Mouse (Mus musculus) C2C12 (cell line): ENCODE measurements around the gene Neurl2. TPM values are rescaled to one million over a fixed set of nuclear protein-coding genes. Genes with fewer than 3 reads are reported as not detected.

Source experiments
- H3K27me3 ChIP-seq: one replicate; pipeline ENCODE4 v1.6.1; 2011; ENCODE audit not compliant: control insufficient read depth, insufficient read depth, insufficient read length
- H3K36me3 ChIP-seq: one replicate; pipeline ENCODE4 v1.6.1; 2011; ENCODE audit not compliant: control insufficient read depth, insufficient read depth
- H3K4me3 ChIP-seq: one replicate; pipeline ENCODE4 v1.5.1; 2011; ENCODE audit warnings: mild to moderate bottlenecking, control low read depth; ENCODE audit not compliant: poor library complexity, insufficient read depth, severe bottlenecking
- H3K79me2 ChIP-seq: one replicate; pipeline ENCODE4 v1.6.1; 2011; ENCODE audit not compliant: control insufficient read depth, insufficient read depth
- H3K79me3 ChIP-seq: one replicate; pipeline ENCODE4 v1.6.1; 2011; ENCODE audit warnings: low read depth, control low read depth
- H3ac ChIP-seq: one replicate; pipeline ENCODE3; 2011; ENCODE audit warnings: low read depth; ENCODE audit not compliant: control insufficient read depth, insufficient read length
- CEBPB ChIP-seq: IDR thresholded peaks from one replicate; pipeline ENCODE4 v1.6.1; 2011; ENCODE audit warnings: low read depth, mild to moderate bottlenecking, control low read depth, moderate library complexity
- CTCF ChIP-seq: IDR thresholded peaks from one replicate; pipeline ENCODE4 v1.5.1; 2011; ENCODE audit not compliant: control insufficient read depth, insufficient read depth, insufficient read length
- FOSL1 ChIP-seq: IDR thresholded peaks from one replicate; pipeline ENCODE4 v1.8.0; 2011; ENCODE audit warnings: mild to moderate bottlenecking, low read length; ENCODE audit not compliant: poor library complexity, insufficient read depth, severe bottlenecking
- MAX ChIP-seq: IDR thresholded peaks from one replicate; pipeline ENCODE4 v1.6.1; 2011; ENCODE audit warnings: mild to moderate bottlenecking, control low read depth
- MYOD1 ChIP-seq: IDR thresholded peaks from one replicate; pipeline ENCODE4 v1.6.1; 2011; ENCODE audit warnings: low read depth; ENCODE audit not compliant: control insufficient read depth, insufficient read length
- MYOG ChIP-seq: IDR thresholded peaks from one replicate; pipeline ENCODE4 v1.6.1; 2011; ENCODE audit not compliant: control insufficient read depth, insufficient read length; ENCODE audit errors: extremely low read depth
- USF1 ChIP-seq: IDR thresholded peaks from one replicate; pipeline ENCODE4 v1.6.1; 2011; ENCODE audit warnings: low read depth, mild to moderate bottlenecking, control low read depth, moderate library complexity
- polyA plus RNA-seq: library from polyadenylated mRNA; unstranded; fragments of >200 nt; fragmentation: generic; extraction: Trizol; gene quantifications from one replicate; pipeline ENCODE4 v1.2.1, GENCODE M21; 2012; ENCODE audit warnings: missing spikeins

The Neurl2 gene
- polyA plus RNA-seq, 1 experiment = 11.3 TPM

- Histone ChIP-seq H3K79me2 (no peaks in the 10 kb centered on the region), H3K36me3 (no peaks in the 10 kb centered on the region), H3ac (no peak overlapping the region), H3K4me3 (no peak overlapping the region), H3K27me3 (no peaks in the 10 kb centered on the region), H3K79me3 (no peaks in the 10 kb centered on the region)
- TF ChIP-seq FOSL1 = no peak
- TF ChIP-seq CEBPB = no peak
- no peak for TF ChIP-seq USF1
- TF ChIP-seq MYOG = no peak
- TF ChIP-seq MAX = no peak
- TF ChIP-seq MYOD1 = no peak
- no peak for TF ChIP-seq CTCF
Measured at GRCm38 (mm10) chr2:164813557-164813956, 19.7 kb downstream of the Neurl2 start.

- peaks cover 22% of the 10 kb centered on the region for H3K79me3 ChIP-seq
- no peak overlapping the region for H3ac ChIP-seq
- H3K79me2 ChIP-seq = peaks cover 43% of the 10 kb centered on the region
- H3K27me3 ChIP-seq = no peaks in the 10 kb centered on the region
- TF ChIP-seq CEBPB = no peak
- TF ChIP-seq MYOD1 = no peak
- no peak for TF ChIP-seq USF1
- no peak for TF ChIP-seq CTCF
- no peak for TF ChIP-seq MAX
- TF ChIP-seq MYOG = no peak
- TF ChIP-seq FOSL1 = no peak
- H3K36me3 ChIP-seq = peaks cover 1% of the 10 kb centered on the region
- no peak overlapping the region for H3K4me3 ChIP-seq
Measured at GRCm38 (mm10) chr2:164806614-164807013, 26.6 kb downstream of the Neurl2 start.

GRCm38 (mm10) chr2:164805332-164805718 is 27.9 kb downstream of the Neurl2 start:
- Histone ChIP-seq H3ac (peak overlapping the region; percentile 81), H3K36me3 (peaks cover 13% of the 10 kb centered on the region), H3K79me2 (peaks cover 48% of the 10 kb centered on the region), H3K79me3 (peaks cover 22% of the 10 kb centered on the region), H3K27me3 (no peaks in the 10 kb centered on the region), H3K4me3 (peak overlapping the region; percentile 94)
- TF ChIP-seq MAX (peak; percentile 52), FOSL1 (no peak), MYOD1 (no peak), USF1 (no peak)

- Histone ChIP-seq H3ac (peak within 1 kb of the TSS; percentile 81), H3K36me3 (peaks cover 19% of the 10 kb centered on the region), H3K79me3 (peaks cover 22% of the 10 kb centered on the region), H3K79me2 (peaks cover 48% of the 10 kb centered on the region), H3K4me3 (peak within 1 kb of the TSS; percentile 94), H3K27me3 (no peaks in the 10 kb centered on the region)
- TF ChIP-seq MYOG (no peak), USF1 (no peak), FOSL1 (no peak), MAX (no peak), CEBPB (no peak), CTCF (no peak), MYOD1 (no peak)
Measured at GRCm38 (mm10) chr2:164804533-164805331, 28.5 kb downstream of the Neurl2 start, which contains the start of the genes Acot8 and Zswim3. Acot8 (minus strand) TSS chr2:164804882. Zswim3 (plus strand) TSS chr2:164805098.

- Histone ChIP-seq H3K79me3 (peaks cover 22% of the 10 kb centered on the region), H3K36me3 (peaks cover 27% of the 10 kb centered on the region), H3K4me3 (peak overlapping the region; percentile 94), H3ac (peak overlapping the region; percentile 72), H3K27me3 (no peaks in the 10 kb centered on the region), H3K79me2 (peaks cover 48% of the 10 kb centered on the region)
- TF ChIP-seq MAX = no peak
- TF ChIP-seq USF1 = no peak
- TF ChIP-seq MYOD1 = no peak
- no peak for TF ChIP-seq MYOG
- no peak for TF ChIP-seq CTCF
- no peak for TF ChIP-seq FOSL1
- TF ChIP-seq CEBPB = no peak
Measured at GRCm38 (mm10) chr2:164803921-164804313, 29.3 kb downstream of the Neurl2 start.

GRCm38 (mm10) chr2:164803201-164803920 is 29.9 kb downstream of the Neurl2 start:
- Histone ChIP-seq H3K36me3 (peaks cover 29% of the 10 kb centered on the region), H3K27me3 (no peaks in the 10 kb centered on the region), H3K79me2 (peaks cover 48% of the 10 kb centered on the region), H3ac (peak overlapping the region; percentile 61), H3K79me3 (peaks cover 22% of the 10 kb centered on the region), H3K4me3 (peak overlapping the region; percentile 94)
- TF ChIP-seq MYOD1 (no peak), USF1 (no peak), CEBPB (no peak), MAX (no peak), FOSL1 (no peak), CTCF (no peak), MYOG (no peak)
